Mouse (Mus musculus): ENCODE data around the gene Ska2. TPM values are rescaled to one million over a fixed set of nuclear protein-coding genes. Genes with fewer than 3 reads are reported as not detected.
A peak's percentile ranks its signal among the peaks of the same experiment; 100 is the strongest.

The Ska2 gene
- total and polyA plus RNA-seq, 2 experiments from 2014 or later = 19.7 to 25.8 TPM

GRCm38 (mm10) chr11:87173625-87174024 is 64.6 kb downstream of the Ska2 start:
- Histone ChIP-seq H3K9me3 (replicated peaks; ENCODE audit: control insufficient read depth, low read length) (no peaks in the 10 kb centered on the region), H3K36me3 (replicated peaks; ENCODE audit: control insufficient read depth, insufficient read depth, low read length) (0 out of 2 replicates have a peak, but pooled peaks cover 12% of the 10 kb centered on the region), H3K27ac (ENCODE audit: low read depth) (no peak overlapping the region), H3K4me2 (ENCODE audit: low read depth, low read length) (no peak overlapping the region), H3K27me3 (ENCODE audit: control insufficient read depth, insufficient read depth, low read length) (no peaks in the 10 kb centered on the region), H3K4me3 (ENCODE audit: low read depth, low read length) (no peak overlapping the region), H3K4me1 (ENCODE audit: control insufficient read depth, insufficient read depth) (no peaks in the 10 kb centered on the region), H3K9ac (replicated peaks; ENCODE audit: low read depth, low read length) (no peak overlapping the region)
- DNase-seq (ENCODE audit: low spot score) (no peak), ATAC-seq (ENCODE audit: insufficient read depth, low read depth) (no peak)
- WGBS = 65% methylated on average over 5 of the region's 5 CpGs
- TF ChIP-seq CTCF (IDR thresholded peaks at IDR 0.05; ENCODE audit: low read depth) = no peak
- TF ChIP-seq EP300 (IDR thresholded peaks at IDR 0.05; ENCODE audit: low read depth) = no peak

MicroRNA genes within 50 kb of the gene (microRNA counts, 519-probe panel; counts per million panel counts)
- microRNA mmu-miR-301a = 7,042 counts per million, percentile 84 among the panel's probes with 10 or more counts

Small RNAs within 50 kb of the gene (microRNA-seq; reads per million reads assigned to microRNA genes)
- 2,252 reads per million, percentile 86 among the genes with 10 or more reads in this experiment for gene Mir301

Other genes with a start within 250 kb of the Ska2 start
- gene Ypel2, start 115.5 kb upstream of the Ska2 start, total RNA-seq (2014; rRNA removed; ENCODE audit: low replicate concordance) = 16.3 and 18.4 TPM in 2 replicates
- 16.1 and 17.8 TPM in 2 replicates for gene Ypel2, start 115.5 kb upstream of the Ska2 start, polyA plus RNA-seq (2015; fragmentation: Nextera tagmentation; extraction: Ambion mirVana)
- gene Gdpd1, start 35.2 kb upstream of the Ska2 start, total RNA-seq (2014; rRNA removed; ENCODE audit: low replicate concordance) = 7.5 and 12.6 TPM in 2 replicates
- gene Gdpd1, start 35.2 kb upstream of the Ska2 start, polyA plus RNA-seq (2015; fragmentation: Nextera tagmentation; extraction: Ambion mirVana) = 31.8 and 32.8 TPM in 2 replicates
- 16.6 and 25.1 TPM in 2 replicates for gene Smg8, start 22.5 kb upstream of the Ska2 start, total RNA-seq (2014; rRNA removed; ENCODE audit: low replicate concordance)
- gene Smg8, start 22.5 kb upstream of the Ska2 start, polyA plus RNA-seq (2015; fragmentation: Nextera tagmentation; extraction: Ambion mirVana) = 7.7 and 9.3 TPM in 2 replicates
- 1.1 and 3.3 TPM in 2 replicates for gene Prr11, start 526 bp upstream of the Ska2 start, total RNA-seq (2014; rRNA removed; ENCODE audit: low replicate concordance)
- 1.3 and 1.7 TPM in 2 replicates for gene Prr11, start 526 bp upstream of the Ska2 start, polyA plus RNA-seq (2015; fragmentation: Nextera tagmentation; extraction: Ambion mirVana)
- 10.8 and 14.7 TPM in 2 replicates for gene Trim37, start 17.8 kb downstream of the Ska2 start, total RNA-seq (2014; rRNA removed; ENCODE audit: low replicate concordance)
- 5.8 and 7.5 TPM in 2 replicates for gene Trim37, start 17.8 kb downstream of the Ska2 start, polyA plus RNA-seq (2015; fragmentation: Nextera tagmentation; extraction: Ambion mirVana)
- 10.3 and 19.9 TPM in 2 replicates for gene Ppm1e, start 249.8 kb downstream of the Ska2 start, total RNA-seq (2014; rRNA removed; ENCODE audit: low replicate concordance)
- gene Ppm1e, start 249.8 kb downstream of the Ska2 start, polyA plus RNA-seq (2015; fragmentation: Nextera tagmentation; extraction: Ambion mirVana) = 3.5 and 4.3 TPM in 2 replicates